ENCODE assay signal across 18 mouse cellular contexts in genomic region chr16:21710321-21710720, GRCm38 (mm10). TPM values are rescaled to one million over a fixed set of nuclear protein-coding genes. Genes with fewer than 3 reads are reported as not detected.
DNase-seq lines count a peak whose midpoint lies in the region; ATAC-seq lines count a peak whose summit lies in the region.
"Had no signal": no experiment of that assay in that cellular context is flagged by ENCODE, and none has a peak within 500 bp of the region (broad histone marks: within the 10 kb centered on the region; RNA-seq: fewer than 3 reads in every experiment).

No protein-coding gene starts in this region.

- DNase-seq in adrenal gland, postnatal 14 days = peak; percentile 40
- DNase-seq in adrenal gland, adult 18-20 months (ENCODE audit: low spot score in 2 of 2) = no peak
- DNase-seq in heart, adult 18-20 months = no peak
- DNase-seq in midbrain, embryonic 10.5 days (ENCODE audit: low spot score) = peak; percentile 32
- peak; percentile 33 for DNase-seq in heart, postnatal 4 days
- DNase-seq: forebrain, postnatal 0 days; kidney, adult 18-20 months; kidney, postnatal 10 days; liver, embryonic 13.5 days; spleen, adult 18-20 months; thymus, adult 18-20 months had no signal

- H3K4me3 ChIP-seq in heart, embryonic 12.5 days = no peak overlapping the region
- no peak overlapping the region for H3K4me3 ChIP-seq in midbrain, embryonic 10.5 days
- no peak overlapping the region for H3K4me3 ChIP-seq in midbrain, embryonic 15.5 days
- H3K4me3 ChIP-seq in intestine, embryonic 15.5 days (replicated peaks) = no peak overlapping the region
- H3K4me3 ChIP-seq: hindbrain, embryonic 15.5 days; limb, embryonic 12.5 days; liver, embryonic 13.5 days; megakaryocyte, embryonic 14.5 days had no signal

- peak overlapping the region; percentile 23; the same call in 1 of the 2 replicates for H3K27ac ChIP-seq in heart, embryonic 12.5 days (ENCODE audit: poor library complexity, severe bottlenecking)
- peak overlapping the region; percentile 65 for H3K27ac ChIP-seq in midbrain, embryonic 10.5 days (replicated peaks)
- no peak overlapping the region for H3K27ac ChIP-seq in midbrain, embryonic 15.5 days
- no peak overlapping the region for H3K27ac ChIP-seq in intestine, embryonic 15.5 days
- H3K27ac ChIP-seq: hindbrain, embryonic 15.5 days; limb, embryonic 12.5 days; liver, embryonic 13.5 days had no signal

- H3K4me2 ChIP-seq in heart, embryonic 12.5 days = no peak overlapping the region
- no peak overlapping the region for H3K4me2 ChIP-seq in midbrain, embryonic 15.5 days
- no peak overlapping the region for H3K4me2 ChIP-seq in intestine, embryonic 15.5 days (replicated peaks)
- H3K4me2 ChIP-seq: hindbrain, embryonic 15.5 days; limb, embryonic 12.5 days; liver, embryonic 13.5 days had no signal

- no peaks in the 10 kb centered on the region for H3K9me3 ChIP-seq in heart, embryonic 12.5 days (replicated peaks)
- H3K9me3 ChIP-seq in midbrain, embryonic 10.5 days (replicated peaks) = no peaks in the 10 kb centered on the region; the same call in 1 of the 2 replicates
- H3K9me3 ChIP-seq in midbrain, embryonic 15.5 days = no peaks in the 10 kb centered on the region
- no peaks in the 10 kb centered on the region for H3K9me3 ChIP-seq in intestine, embryonic 15.5 days
- H3K9me3 ChIP-seq: hindbrain, embryonic 15.5 days; limb, embryonic 12.5 days; liver, embryonic 13.5 days had no signal

- 18% methylated on average over 2 of the region's 2 CpGs for WGBS in heart, embryonic 12.5 days
- WGBS in midbrain, embryonic 10.5 days = 51% methylated on average over 2 of the region's 2 CpGs
- 12% methylated on average over 2 of the region's 2 CpGs for WGBS in midbrain, embryonic 15.5 days
- 29% methylated on average over 2 of the region's 2 CpGs for WGBS in intestine, embryonic 15.5 days

- H3K27me3 ChIP-seq in heart, embryonic 12.5 days (replicated peaks) = no peaks in the 10 kb centered on the region
- H3K27me3 ChIP-seq in midbrain, embryonic 10.5 days (ENCODE audit: low read depth, poor library complexity, severe bottlenecking) = no peaks in the 10 kb centered on the region
- H3K27me3 ChIP-seq in midbrain, embryonic 15.5 days (replicated peaks) = no peaks in the 10 kb centered on the region
- no peaks in the 10 kb centered on the region for H3K27me3 ChIP-seq in intestine, embryonic 15.5 days (replicated peaks)
- H3K27me3 ChIP-seq: hindbrain, embryonic 15.5 days; limb, embryonic 12.5 days had no signal

- no peaks in the 10 kb centered on the region for H3K36me3 ChIP-seq in heart, embryonic 12.5 days
- H3K36me3 ChIP-seq in midbrain, embryonic 10.5 days = no peaks in the 10 kb centered on the region
- H3K36me3 ChIP-seq in midbrain, embryonic 15.5 days (replicated peaks) = no peaks in the 10 kb centered on the region
- H3K36me3 ChIP-seq in intestine, embryonic 15.5 days = no peaks in the 10 kb centered on the region
- H3K36me3 ChIP-seq: hindbrain, embryonic 15.5 days; limb, embryonic 12.5 days; liver, embryonic 13.5 days had no signal

- no peak overlapping the region for H3K9ac ChIP-seq in heart, embryonic 12.5 days
- no peak overlapping the region for H3K9ac ChIP-seq in midbrain, embryonic 15.5 days
- H3K9ac ChIP-seq in intestine, embryonic 15.5 days = no peak overlapping the region
- H3K9ac ChIP-seq: forebrain, postnatal 0 days; hindbrain, embryonic 15.5 days; limb, embryonic 12.5 days; liver, embryonic 13.5 days had no signal

- no peaks in the 10 kb centered on the region; the same call in 1 of the 2 replicates for H3K4me1 ChIP-seq in heart, embryonic 12.5 days (replicated peaks)
- peaks cover 24% of the 10 kb centered on the region for H3K4me1 ChIP-seq in midbrain, embryonic 10.5 days
- H3K4me1 ChIP-seq in midbrain, embryonic 15.5 days = no peaks in the 10 kb centered on the region
- H3K4me1 ChIP-seq in intestine, embryonic 15.5 days (replicated peaks) = no peaks in the 10 kb centered on the region
- H3K4me1 ChIP-seq: hindbrain, embryonic 15.5 days; limb, embryonic 12.5 days; liver, embryonic 13.5 days had no signal

- no peak for ATAC-seq in heart, embryonic 12.5 days (ENCODE audit: insufficient number of reproducible peaks, low FRiP score)
- ATAC-seq in midbrain, embryonic 15.5 days (replicated peaks) = no peak
- no peak for ATAC-seq in intestine, embryonic 15.5 days
- ATAC-seq: forebrain, postnatal 0 days; lung, postnatal 0 days had no signal

RNA-seq across cellular contexts. Expression of gene 2510009E07Rik, which starts 15.9 kb away (rescaled TPM):
- total RNA-seq in adrenal gland, postnatal 14 days (2021) = 16.7 and 17.5 TPM in 2 replicates
- total RNA-seq in adrenal gland, adult 18-20 months (2021) = 10 to 100 TPM; 15.9 to 16.5 TPM
- 26.7 and 26.8 TPM in 2 replicates for polyA plus RNA-seq in heart, embryonic 12.5 days (2016; fragmentation: Nextera tagmentation; extraction: Ambion mirVana)
- total RNA-seq in heart, adult 18-20 months (2021) = 10 to 100 TPM; 20.5 to 21.7 TPM
- 81.7 and 97.5 TPM in 2 replicates for polyA plus RNA-seq in midbrain, embryonic 10.5 days (2016; fragmentation: Nextera tagmentation; extraction: Ambion mirVana)
- 60.1 and 61.7 TPM in 2 replicates for polyA plus RNA-seq in midbrain, embryonic 15.5 days (2015; fragmentation: Nextera tagmentation; extraction: Ambion mirVana)
- total RNA-seq in heart, postnatal 4 days (2021) = 10 to 100 TPM; 44.7 to 45.0 TPM
- polyA plus RNA-seq in intestine, embryonic 15.5 days (2015; fragmentation: Nextera tagmentation; extraction: Ambion mirVana) = 17.6 and 17.9 TPM in 2 replicates

Comparison
In these comparisons a context has a peak if more than half of its experiments do, and no peak if none do; other contexts are left out.
1. DNase-seq: peak in adrenal gland, postnatal 14 days (single experiment), midbrain, embryonic 10.5 days (single experiment) and heart, postnatal 4 days (single experiment); none in adrenal gland, adult 18-20 months (0 of 2) and heart, adult 18-20 months (0 of 2).
2. H3K27ac ChIP-seq: peak in heart, embryonic 12.5 days (single experiment) and midbrain, embryonic 10.5 days (single experiment); none in midbrain, embryonic 15.5 days (single experiment) and intestine, embryonic 15.5 days (single experiment).